Mouse (Mus musculus): ENCODE measurements around the gene Hsdl2.

DNA sequence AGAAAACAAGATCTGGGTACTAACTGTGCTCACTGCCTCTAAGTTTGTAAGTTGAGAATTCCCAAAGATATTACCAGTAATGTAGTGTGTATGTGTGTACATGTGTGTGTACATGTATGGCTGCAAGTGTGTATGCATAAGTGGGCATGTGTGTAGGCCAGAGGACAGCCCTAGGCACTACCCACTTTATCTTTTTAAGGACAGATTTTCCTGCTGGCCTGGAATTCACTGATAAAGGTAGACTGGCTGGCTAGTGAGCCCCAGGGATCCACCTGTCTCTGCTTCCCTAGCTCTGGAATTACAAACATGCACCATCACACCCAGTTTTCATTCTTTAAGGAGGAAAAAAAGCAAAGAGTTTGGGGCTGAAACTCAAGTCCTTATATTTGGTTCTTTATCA lies 26.2 kb upstream of the Hsdl2 start:
- TF ChIP-seq CTCF (IDR thresholded peaks at IDR 0.05; ENCODE audit: low read depth, low read length): no peak
- TF ChIP-seq POLR2AphosphoS5 (IDR thresholded peaks at IDR 0.05; ENCODE audit: insufficient replicate concordance, low read depth, low read length): no peak
- TF ChIP-seq GATA1 (IDR thresholded peaks at IDR 0.05; ENCODE audit: borderline replicate concordance, low read length): no peak
- TF ChIP-seq TAL1 (conservative IDR thresholded peaks at IDR 0.05; ENCODE audit: low read depth, low read length): no peak
- TF ChIP-seq GATA2 (IDR thresholded peaks at IDR 0.05; ENCODE audit: borderline replicate concordance, low read depth, low read length): no peak
